Mouse (Mus musculus): ENCODE results near the gene Eno2. TPM values are rescaled to one million over a fixed set of nuclear protein-coding genes. Genes with fewer than 3 reads are reported as not detected.

Eno2 gene
- polyA plus RNA-seq, 1 experiment from 2014 or later = 10.8 TPM

DNA sequence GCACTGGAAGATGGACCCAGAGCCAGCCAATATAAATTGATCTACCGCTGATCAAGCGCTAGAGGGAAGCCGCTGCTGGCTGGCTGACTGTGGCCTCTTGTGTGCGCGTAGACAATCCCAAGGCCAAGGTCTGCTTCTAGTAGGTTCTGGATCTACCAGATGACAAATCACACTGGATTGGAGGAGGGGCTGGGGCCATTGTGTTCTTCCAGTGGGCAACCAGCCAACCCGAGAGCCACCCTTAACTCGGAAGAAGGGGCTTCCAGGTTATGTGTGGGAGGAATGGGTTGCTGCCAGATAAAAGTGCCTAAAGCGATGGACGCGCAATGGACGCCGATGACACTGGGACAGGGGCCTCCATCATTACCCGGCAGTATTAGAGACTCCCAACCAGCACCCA, 51.5 kb downstream of the Eno2 start:
- H3K4me2 ChIP-seq (replicated peaks; ENCODE audit: low read depth, low read length) = peak overlapping the region; percentile 23
- H3K4me3 ChIP-seq (ENCODE audit: low read length) = peak overlapping the region; percentile 38
- H3K27me3 ChIP-seq (ENCODE audit: control insufficient read depth, insufficient read depth, low read length) = no peaks in the 10 kb centered on the region
- H3K27ac ChIP-seq (ENCODE audit: low read depth, low read length) = no peak overlapping the region
- H3K9ac ChIP-seq (ENCODE audit: low read depth, low read length) = peak overlapping the region; percentile 53
- no peaks in the 10 kb centered on the region for H3K9me3 ChIP-seq (ENCODE audit: control insufficient read depth, low read length)
- 70% methylated on average over 13 of the region's 13 CpGs for WGBS
- H3K4me1 ChIP-seq (ENCODE audit: control insufficient read depth, insufficient read depth, low read length) = peaks cover 10% of the 10 kb centered on the region
- H3K36me3 ChIP-seq (ENCODE audit: control insufficient read depth, insufficient read depth, low read length) = peaks cover 41% of the 10 kb centered on the region
- no peak for ATAC-seq (ENCODE audit: low FRiP score, low TSS enrichment)

DNA sequence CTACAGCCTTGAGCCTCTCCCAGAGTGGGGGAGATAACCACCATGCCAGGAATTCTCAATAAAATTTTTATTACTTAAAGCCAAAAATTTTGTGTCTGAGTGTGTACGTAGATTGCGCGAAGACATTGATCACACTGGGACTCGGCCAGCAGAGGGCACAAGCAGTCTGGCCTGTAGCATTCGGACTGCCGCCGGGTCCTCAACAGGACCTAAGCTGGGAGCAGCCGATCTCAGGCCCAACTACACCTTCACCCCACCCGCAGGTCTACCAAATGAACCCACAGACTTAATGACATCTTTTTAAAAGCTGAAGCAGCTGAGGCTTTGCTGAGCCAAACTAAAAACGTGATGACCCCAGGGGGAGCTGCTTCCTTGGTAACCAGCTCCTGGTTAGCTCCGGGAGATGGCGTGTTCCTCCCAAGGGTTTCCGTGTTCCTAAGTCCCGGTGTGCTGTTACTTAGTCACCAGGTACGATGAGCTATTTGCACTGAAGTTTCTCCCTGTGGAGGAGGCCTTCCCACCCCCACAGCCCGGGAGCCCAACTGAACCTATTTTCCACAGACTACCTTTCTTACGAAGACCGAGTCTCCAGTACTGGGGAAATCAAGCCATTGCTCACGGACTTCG, 52.5 kb downstream of the Eno2 start:
- Histone ChIP-seq H3K27ac (ENCODE audit: low read depth, low read length) (no peak overlapping the region), H3K4me2 (replicated peaks; ENCODE audit: low read depth, low read length) (peak overlapping the region; percentile 23; the same call in 1 of the 2 replicates)

DNA sequence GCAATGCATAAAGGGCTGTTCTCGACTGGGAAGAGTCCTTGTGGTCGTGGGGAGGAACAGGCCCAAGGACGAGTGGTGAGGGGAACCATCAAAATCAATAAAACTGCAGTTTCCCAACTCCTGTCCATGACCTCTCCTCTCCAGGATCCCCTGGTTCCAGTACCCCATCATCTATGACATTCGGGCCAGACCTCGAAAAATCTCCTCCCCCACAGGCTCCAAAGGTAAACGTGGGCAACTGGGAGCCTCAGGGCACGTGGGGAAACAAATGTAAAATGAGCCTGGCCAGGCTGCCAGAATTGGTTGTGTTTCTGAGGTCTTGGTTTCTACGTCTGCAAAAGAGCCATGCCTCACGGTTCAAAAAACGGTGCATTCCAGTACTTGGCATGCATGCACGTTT, 56.6 kb downstream of the Eno2 start:
- no peaks in the 10 kb centered on the region for H3K9me3 ChIP-seq (ENCODE audit: control insufficient read depth, low read length)
- 13% methylated on average over 11 of the region's 11 CpGs for WGBS
- peak overlapping the region; percentile 68 for H3K4me3 ChIP-seq (ENCODE audit: low read length)
- H3K27me3 ChIP-seq (ENCODE audit: control insufficient read depth, insufficient read depth, low read length) = no peaks in the 10 kb centered on the region
- no peak for ATAC-seq (ENCODE audit: low FRiP score, low TSS enrichment)
- peaks cover 24% of the 10 kb centered on the region for H3K4me1 ChIP-seq (ENCODE audit: control insufficient read depth, insufficient read depth, low read length)
- H3K4me2 ChIP-seq (replicated peaks; ENCODE audit: low read depth, low read length) = peak overlapping the region; percentile 90
- H3K9ac ChIP-seq (ENCODE audit: low read depth, low read length) = peak overlapping the region; percentile 88
- H3K27ac ChIP-seq (ENCODE audit: low read depth, low read length) = peak overlapping the region; percentile 87; the same call in 1 of the 2 replicates
- H3K36me3 ChIP-seq (ENCODE audit: control insufficient read depth, insufficient read depth, low read length) = peaks cover 56% of the 10 kb centered on the region

More for the DNA sequence above, 52.5 kb downstream of the Eno2 start:
- ATAC-seq (ENCODE audit: low FRiP score, low TSS enrichment) = no peak
- H3K27me3 ChIP-seq (ENCODE audit: control insufficient read depth, insufficient read depth, low read length) = no peaks in the 10 kb centered on the region
- WGBS = 69% methylated on average over 20 of the region's 20 CpGs
- H3K9me3 ChIP-seq (ENCODE audit: control insufficient read depth, low read length) = no peaks in the 10 kb centered on the region
- peaks cover 11% of the 10 kb centered on the region for H3K4me1 ChIP-seq (ENCODE audit: control insufficient read depth, insufficient read depth, low read length)
- H3K9ac ChIP-seq (ENCODE audit: low read depth, low read length) = peak overlapping the region; percentile 18; the same call in 1 of the 2 replicates
- peaks cover 41% of the 10 kb centered on the region for H3K36me3 ChIP-seq (ENCODE audit: control insufficient read depth, insufficient read depth, low read length)
- H3K4me3 ChIP-seq (ENCODE audit: low read length) = no peak overlapping the region; the same call in 1 of the 2 replicates

DNA sequence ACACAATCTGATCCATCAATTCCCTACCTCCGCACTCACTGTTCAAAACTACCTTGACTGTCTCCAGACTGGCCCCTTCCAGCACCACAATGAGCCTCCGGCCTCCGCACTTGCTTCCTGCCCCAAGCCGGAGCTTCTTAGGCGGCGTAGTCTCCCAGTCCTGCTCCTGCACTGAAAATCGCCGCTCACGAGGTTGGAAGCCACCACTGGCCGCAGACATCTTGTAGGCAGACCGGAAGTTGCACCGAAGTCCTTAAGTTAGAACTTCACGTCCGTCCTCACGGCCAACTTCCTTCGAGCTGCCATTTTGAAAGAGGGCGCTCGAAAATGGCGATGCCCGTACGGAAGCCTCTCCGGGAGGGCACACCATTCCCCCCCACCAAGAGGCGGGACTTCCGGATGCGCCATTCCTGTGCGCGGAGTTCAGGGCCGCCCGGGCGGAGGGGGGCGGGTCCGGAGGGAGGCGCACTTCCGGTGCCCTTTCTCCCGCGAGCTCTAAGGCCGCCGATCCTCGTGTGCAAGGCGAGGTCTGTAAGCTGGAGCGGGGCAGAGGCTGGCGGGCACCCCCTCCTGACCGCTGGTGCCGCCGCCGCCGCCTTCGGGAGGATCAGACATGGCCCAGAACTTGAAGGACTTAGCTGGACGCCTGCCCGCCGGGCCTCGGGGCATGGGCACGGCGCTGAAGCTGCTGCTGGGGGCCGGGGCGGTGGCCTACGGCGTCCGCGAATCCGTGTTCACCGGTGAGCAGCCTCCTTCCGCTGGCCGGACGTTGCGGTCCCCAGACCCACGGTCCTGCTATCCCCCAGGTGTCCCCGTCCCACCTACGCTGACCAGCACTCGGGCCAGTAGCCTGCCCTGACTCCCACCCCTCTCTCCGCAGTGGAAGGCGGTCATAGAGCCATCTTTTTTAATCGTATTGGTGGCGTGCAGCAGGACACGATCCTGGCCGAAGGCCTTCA, 57.4 kb downstream of the Eno2 start, which contains the start of the genes Emg1 and Phb2:
Emg1 (minus strand) TSS at position 355 of the 959 bp plus-strand sequence.
Phb2 (plus strand) TSS at position 513 of the 959 bp plus-strand sequence.
- Histone ChIP-seq H3K4me3 (ENCODE audit: low read length) (peak within 1 kb of the TSS; percentile 68), H3K36me3 (ENCODE audit: control insufficient read depth, insufficient read depth, low read length) (peaks cover 58% of the 10 kb centered on the region), H3K4me2 (replicated peaks; ENCODE audit: low read depth, low read length) (peak within 1 kb of the TSS; percentile 90), H3K27ac (ENCODE audit: low read depth, low read length) (peak within 1 kb of the TSS; percentile 87; the same call in 1 of the 2 replicates), H3K9me3 (ENCODE audit: control insufficient read depth, low read length) (no peaks in the 10 kb centered on the region), H3K9ac (ENCODE audit: low read depth, low read length) (peak within 1 kb of the TSS; percentile 88), H3K27me3 (ENCODE audit: control insufficient read depth, insufficient read depth, low read length) (no peaks in the 10 kb centered on the region), H3K4me1 (ENCODE audit: control insufficient read depth, insufficient read depth, low read length) (peaks cover 24% of the 10 kb centered on the region)
- ATAC-seq (ENCODE audit: low FRiP score, low TSS enrichment) = peak; percentile 97
- under 1% methylated on average over 73 of the region's 76 CpGs for WGBS

MicroRNAs encoded within 50 kb of the gene (microRNA counts, 519-probe panel; counts per million panel counts)
- microRNA mmu-miR-141 (4,775 counts per million, percentile 36 among the panel's probes with 10 or more counts), microRNA mmu-miR-200c (7,329 counts per million, percentile 78 among the panel's probes with 10 or more counts)

Small RNA genes within 50 kb of the gene (microRNA-seq; reads per million reads assigned to microRNA genes)
- gene Mir141 (767 reads per million, percentile 76 among the genes with 10 or more reads in this experiment), gene Mir200c (5,779 reads per million, percentile 92 among the genes with 10 or more reads in this experiment)

Other genes with a start within 250 kb of the Eno2 start
- gene C1s1, start 227.3 kb downstream of the Eno2 start, polyA plus RNA-seq (2014; fragmentation: Nextera tagmentation; extraction: Ambion mirVana) = 8.8 and 11.9 TPM in 2 replicates
- 0.11 TPM in 1 of 2 replicates, not detected in the other for gene C1rb, start 199.4 kb downstream of the Eno2 start, polyA plus RNA-seq (2014; fragmentation: Nextera tagmentation; extraction: Ambion mirVana)
- gene C1s2, start 133.6 kb downstream of the Eno2 start, polyA plus RNA-seq (2014; fragmentation: Nextera tagmentation; extraction: Ambion mirVana) = 0.08 TPM in 1 of 2 replicates, not detected in the other
- gene Lpcat3, start 106.6 kb downstream of the Eno2 start, polyA plus RNA-seq (2014; fragmentation: Nextera tagmentation; extraction: Ambion mirVana) = 51.2 and 67.3 TPM in 2 replicates
- 233 and 278 TPM in 2 replicates for gene Emg1, start 57.5 kb downstream of the Eno2 start, polyA plus RNA-seq (2014; fragmentation: Nextera tagmentation; extraction: Ambion mirVana)
- gene Phb2, start 57.3 kb downstream of the Eno2 start, polyA plus RNA-seq (2014; fragmentation: Nextera tagmentation; extraction: Ambion mirVana) = 341 and 402 TPM in 2 replicates
- gene Ptpn6, start 31.0 kb downstream of the Eno2 start, polyA plus RNA-seq (2014; fragmentation: Nextera tagmentation; extraction: Ambion mirVana) = 10.0 and 12.9 TPM in 2 replicates
- gene Grcc10, start 28.3 kb downstream of the Eno2 start, polyA plus RNA-seq (2014; fragmentation: Nextera tagmentation; extraction: Ambion mirVana) = 564 and 762 TPM in 2 replicates
- not detected in 2 replicates for gene Gm45234, start 13.7 kb downstream of the Eno2 start, polyA plus RNA-seq (2014; fragmentation: Nextera tagmentation; extraction: Ambion mirVana)
- gene Atn1, start 13.1 kb downstream of the Eno2 start, polyA plus RNA-seq (2014; fragmentation: Nextera tagmentation; extraction: Ambion mirVana) = 17.5 and 17.7 TPM in 2 replicates
- 0.39 and 0.61 TPM in 2 replicates for gene Lrrc23, start 10.1 kb upstream of the Eno2 start, polyA plus RNA-seq (2014; fragmentation: Nextera tagmentation; extraction: Ambion mirVana)
- 8.7 and 11.4 TPM in 2 replicates for gene Spsb2, start 39.0 kb upstream of the Eno2 start, polyA plus RNA-seq (2014; fragmentation: Nextera tagmentation; extraction: Ambion mirVana)
- gene Tpi1, start 44.6 kb upstream of the Eno2 start, polyA plus RNA-seq (2014; fragmentation: Nextera tagmentation; extraction: Ambion mirVana) = 643 and 681 TPM in 2 replicates
- gene Usp5, start 59.8 kb upstream of the Eno2 start, polyA plus RNA-seq (2014; fragmentation: Nextera tagmentation; extraction: Ambion mirVana) = 102 and 139 TPM in 2 replicates
- 201 and 232 TPM in 2 replicates for gene Cdca3, start 59.9 kb upstream of the Eno2 start, polyA plus RNA-seq (2014; fragmentation: Nextera tagmentation; extraction: Ambion mirVana)
- gene Gnb3, start 70.6 kb upstream of the Eno2 start, polyA plus RNA-seq (2014; fragmentation: Nextera tagmentation; extraction: Ambion mirVana) = 0.84 and 1.3 TPM in 2 replicates
- gene P3h3, start 88.1 kb upstream of the Eno2 start, polyA plus RNA-seq (2014; fragmentation: Nextera tagmentation; extraction: Ambion mirVana) = 25.8 and 29.5 TPM in 2 replicates
- 0.55 and 1.1 TPM in 2 replicates for gene Gpr162, start 94.3 kb upstream of the Eno2 start, polyA plus RNA-seq (2014; fragmentation: Nextera tagmentation; extraction: Ambion mirVana)
- gene Cd4, start 118.5 kb upstream of the Eno2 start, polyA plus RNA-seq (2014; fragmentation: Nextera tagmentation; extraction: Ambion mirVana) = 0.16 TPM in 1 of 2 replicates, not detected in the other
- 1.6 and 1.7 TPM in 2 replicates for gene Lag3, start 142.0 kb upstream of the Eno2 start, polyA plus RNA-seq (2014; fragmentation: Nextera tagmentation; extraction: Ambion mirVana)
- gene Ptms, start 150.4 kb upstream of the Eno2 start, polyA plus RNA-seq (2014; fragmentation: Nextera tagmentation; extraction: Ambion mirVana) = 219 and 295 TPM in 2 replicates
- gene Mlf2, start 161.7 kb upstream of the Eno2 start, polyA plus RNA-seq (2014; fragmentation: Nextera tagmentation; extraction: Ambion mirVana) = 396 and 402 TPM in 2 replicates
- gene Cops7a, start 195.9 kb upstream of the Eno2 start, polyA plus RNA-seq (2014; fragmentation: Nextera tagmentation; extraction: Ambion mirVana) = 144 and 162 TPM in 2 replicates
- 1.0 and 1.2 TPM in 2 replicates for gene Pianp, start 227.0 kb upstream of the Eno2 start, polyA plus RNA-seq (2014; fragmentation: Nextera tagmentation; extraction: Ambion mirVana)
- gene Zfp384, start 239.5 kb upstream of the Eno2 start, polyA plus RNA-seq (2014; fragmentation: Nextera tagmentation; extraction: Ambion mirVana) = 12.5 and 15.0 TPM in 2 replicates